Mouse (Mus musculus) ovary, adult 2 months (tissue): ENCODE measurements around the gene Manbal. TPM values are rescaled to one million over a fixed set of nuclear protein-coding genes. Genes with fewer than 3 reads are reported as not detected.

ENCODE experiments used
- polyA plus RNA-seq: library from polyadenylated mRNA; depleted of rRNA; stranded (reverse); fragments of >200 nt; gene quantifications from 2 replicates; pipeline ENCODE4 v1.2.3, GENCODE M21; 2012; rRNA removed

Gene Manbal
- polyA plus RNA-seq, result 68.4 and 83.5 TPM in 2 replicates

GRCm38 (mm10) chr2:157367184-157367893, at the start of gene Manbal:
Gene Manbal (plus strand): TSS chr2:157367594.

GRCm38 (mm10) chr2:157347361-157348159, 19.8 kb upstream of the Manbal start, which contains the start of gene Ghrh:
Gene Ghrh (minus strand): TSS chr2:157347506.

GRCm38 (mm10) chr2:157418206-157418605, 50.8 kb downstream of the Manbal start, which contains the start of gene Src:
Gene Src (plus strand): TSS chr2:157418444.

Other genes with a start within 250 kb of the Manbal start
- 26.8 and 27.2 TPM in 2 replicates for gene Samhd1, start 232.3 kb upstream of the Manbal start, polyA plus RNA-seq
- gene Rbl1, start 163.1 kb upstream of the Manbal start, polyA plus RNA-seq, result 4.5 and 5.8 TPM in 2 replicates
- 260 and 308 TPM in 2 replicates for gene Rpn2, start 88.6 kb upstream of the Manbal start, polyA plus RNA-seq
- 0.23 and 0.86 TPM in 2 replicates for gene Mroh8, start 88.0 kb upstream of the Manbal start, polyA plus RNA-seq
- 2.6 and 3.0 TPM in 2 replicates for gene Ghrh, start 20.1 kb upstream of the Manbal start, polyA plus RNA-seq
- gene Src, start 50.9 kb downstream of the Manbal start, polyA plus RNA-seq, result 74.6 and 84.1 TPM in 2 replicates
- 219 and 296 TPM in 2 replicates for gene Nnat, start 192.5 kb downstream of the Manbal start, polyA plus RNA-seq
- 48.9 and 51.8 TPM in 2 replicates for gene Blcap, start 203.7 kb downstream of the Manbal start, polyA plus RNA-seq